Mouse (Mus musculus): ENCODE data around the gene Lyrm7.

- no peak for TF ChIP-seq MAX (IDR thresholded peaks at IDR 0.05; ENCODE audit: low read length)
- no peak for TF ChIP-seq ZC3H11A (IDR thresholded peaks at IDR 0.05; ENCODE audit: low read depth, low read length)
- no peak for TF ChIP-seq ETS1 (conservative IDR thresholded peaks at IDR 0.05; ENCODE audit: low read depth, low read length)
- TF ChIP-seq CHD2 (IDR thresholded peaks at IDR 0.05; ENCODE audit: low read length): no peak
- TF ChIP-seq CTCF (conservative IDR thresholded peaks at IDR 0.05 in 1 of 2, IDR thresholded peaks at IDR 0.05 in 1 of 2; ENCODE audit: low read depth in 2 of 2, low read length in 2 of 2): no peak
Observed at GRCm38 (mm10) chr11:54844424-54844823, 16.3 kb downstream of the Lyrm7 start.
